Mouse (Mus musculus) heart, embryonic 14.5 days (tissue): ENCODE measurements around the gene Kcne4. TPM values are rescaled to one million over a fixed set of nuclear protein-coding genes. Genes with fewer than 3 reads are reported as not detected.

ENCODE experiments used
- polyA plus RNA-seq: library from polyadenylated mRNA; unstranded; fragments of >200 nt; fragmentation: Nextera tagmentation; extraction: Ambion mirVana; gene quantifications from 2 replicates; pipeline ENCODE4 v1.2.1, GENCODE M21; 2014

Kcne4 gene
- polyA plus RNA-seq, 1 experiment from 2014 or later = 4.2 TPM

Other genes starting within 250 kb of the Kcne4 start
- gene Acsl3, start 158.9 kb upstream of the Kcne4 start, polyA plus RNA-seq = 82.5 and 83.1 TPM in 2 replicates
- gene Utp14b, start 158.7 kb upstream of the Kcne4 start, polyA plus RNA-seq = 2.7 and 2.8 TPM in 2 replicates